28 mouse cellular contexts compared by ENCODE assay signal in the genomic region with DNA sequence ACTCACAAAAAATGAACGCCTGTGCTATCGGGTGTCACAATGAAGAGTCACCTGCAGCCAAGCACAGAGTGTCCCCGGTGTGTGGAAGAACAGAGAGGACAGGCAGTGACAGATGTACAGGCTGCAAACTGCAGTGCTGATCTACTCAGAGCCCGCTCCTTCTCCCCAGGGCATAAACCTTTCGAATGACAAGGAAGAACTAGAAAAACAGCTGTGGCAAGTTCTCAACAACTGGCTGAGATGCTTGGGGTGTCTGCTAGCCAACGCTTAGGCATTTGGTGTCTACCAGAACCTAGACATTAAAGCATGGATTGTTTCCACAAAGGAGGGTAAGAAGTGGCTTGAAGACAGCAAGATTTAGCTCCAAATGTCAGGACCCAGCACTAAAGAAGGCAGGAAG. TPM values are rescaled to one million over a fixed set of nuclear protein-coding genes. Genes with fewer than 3 reads are reported as not detected.
DNase-seq lines count a peak whose midpoint lies in the region; ATAC-seq and TF ChIP-seq lines count a peak whose summit lies in the region.
"Had no signal": no experiment of that assay in that cellular context is flagged by ENCODE, and none has a peak within 500 bp of the region (broad histone marks: within the 10 kb centered on the region; RNA-seq: fewer than 3 reads in every experiment).

No protein-coding gene starts in this region.

- H3K79me2 ChIP-seq in C2C12 (ENCODE audit: control insufficient read depth, insufficient read depth) = no peaks in the 10 kb centered on the region

- no peaks in the 10 kb centered on the region for H3K4me1 ChIP-seq in embryonic facial prominence, embryonic 15.5 days
- H3K4me1 ChIP-seq: embryonic facial prominence, embryonic 12.5 days; hindbrain, embryonic 13.5 days; intestine, embryonic 15.5 days had no signal

- WGBS in embryonic facial prominence, embryonic 15.5 days = 53% methylated on average over 6 of the region's 6 CpGs

- no peaks in the 10 kb centered on the region for H3K9me3 ChIP-seq in embryonic facial prominence, embryonic 15.5 days (replicated peaks)
- H3K9me3 ChIP-seq: embryonic facial prominence, embryonic 12.5 days; forebrain, embryonic 10.5 days; hindbrain, embryonic 10.5 days; hindbrain, embryonic 13.5 days; intestine, embryonic 15.5 days had no signal

- no peaks in the 10 kb centered on the region for H3K79me3 ChIP-seq in C2C12 (ENCODE audit: low read depth)

- no peaks in the 10 kb centered on the region for H3K27me3 ChIP-seq in C2C12 (ENCODE audit: control insufficient read depth, insufficient read depth, insufficient read length)
- no peaks in the 10 kb centered on the region for H3K27me3 ChIP-seq in embryonic facial prominence, embryonic 15.5 days
- H3K27me3 ChIP-seq: embryonic facial prominence, embryonic 12.5 days; hindbrain, embryonic 13.5 days; intestine, embryonic 15.5 days had no signal

- no peak overlapping the region for H3K4me2 ChIP-seq in embryonic facial prominence, embryonic 15.5 days (replicated peaks)
- H3K4me2 ChIP-seq: embryonic facial prominence, embryonic 12.5 days; heart, embryonic 11.5 days; hindbrain, embryonic 13.5 days; intestine, embryonic 15.5 days had no signal

- no peak overlapping the region for H3K4me3 ChIP-seq in C2C12 (ENCODE audit: insufficient read depth, poor library complexity, severe bottlenecking)
- no peak overlapping the region for H3K4me3 ChIP-seq in embryonic facial prominence, embryonic 15.5 days (replicated peaks)
- H3K4me3 ChIP-seq: embryonic facial prominence, embryonic 12.5 days; forebrain, embryonic 10.5 days; hindbrain, embryonic 10.5 days; hindbrain, embryonic 13.5 days; intestine, embryonic 15.5 days had no signal

- 0 out of 2 replicates have a peak overlapping the region, but pooled peaks have one; percentile 18 for H3K27ac ChIP-seq in embryonic facial prominence, embryonic 15.5 days (replicated peaks)
- H3K27ac ChIP-seq: embryonic facial prominence, embryonic 12.5 days; forebrain, embryonic 10.5 days; hindbrain, embryonic 10.5 days; hindbrain, embryonic 13.5 days; intestine, embryonic 15.5 days had no signal

- H3ac ChIP-seq in C2C12 (ENCODE audit: control insufficient read depth, insufficient read length, low read depth) = no peak overlapping the region

- no peak for ATAC-seq in embryonic facial prominence, embryonic 15.5 days (ENCODE audit: insufficient number of reproducible peaks, low FRiP score, low TSS enrichment, low read depth)
- ATAC-seq: activated CD4-positive, CD25-positive, alpha-beta regulatory T cell, adult 4 months; forebrain, embryonic 14.5 days; forebrain, postnatal 0 days; hindbrain, embryonic 16.5 days; intestine, embryonic 15.5 days had no signal

- no peak overlapping the region for H3K9ac ChIP-seq in embryonic facial prominence, embryonic 15.5 days
- H3K9ac ChIP-seq: embryonic facial prominence, embryonic 12.5 days; forebrain, postnatal 0 days; hindbrain, embryonic 13.5 days; intestine, embryonic 15.5 days had no signal

- no peaks in the 10 kb centered on the region for H3K36me3 ChIP-seq in C2C12 (ENCODE audit: control insufficient read depth, insufficient read depth)
- no peaks in the 10 kb centered on the region for H3K36me3 ChIP-seq in embryonic facial prominence, embryonic 15.5 days
- H3K36me3 ChIP-seq: embryonic facial prominence, embryonic 12.5 days; forebrain, embryonic 10.5 days; hindbrain, embryonic 10.5 days; hindbrain, embryonic 13.5 days; intestine, embryonic 15.5 days had no signal

- peak; percentile 63 for DNase-seq in heart, adult 11 months
- no peak for DNase-seq in heart, postnatal 10 days
- no peak for DNase-seq in thymus, postnatal 10 days (ENCODE audit: low spot score in 2 of 2)
- no peak for DNase-seq in cerebellum, postnatal 36 days
- DNase-seq: adrenal gland, adult 8-10 months; adrenal gland, postnatal 25 days; cerebellum, adult 11-12 months; cerebellum, adult 8-10 months; cerebellum, postnatal 10 days; forebrain, postnatal 0 days; gastrocnemius, postnatal 10 days; gastrocnemius, postnatal 36 days; heart, postnatal 36 days had no signal

- TF ChIP-seq CTCF in C2C12 (IDR thresholded peaks at IDR 0.05; ENCODE audit: control insufficient read depth, insufficient read depth, insufficient read length) = no peak

- intact Hi-C loops in heart, postnatal 10 days (cut with DNase I) = no loop called here

TF ChIP-seq in C2C12, 6 proteins besides CTCF, POLR2A, EP300 and RAD21:
- no peak for TF ChIP-seq FOSL1 (IDR thresholded peaks at IDR 0.05; ENCODE audit: insufficient read depth, low read length, poor library complexity, severe bottlenecking)
- TF ChIP-seq MAX (IDR thresholded peaks at IDR 0.05) = no peak
- TF ChIP-seq CEBPB (IDR thresholded peaks at IDR 0.05; ENCODE audit: low read depth) = no peak
- peak; percentile 52 for TF ChIP-seq MYOD1 (IDR thresholded peaks at IDR 0.05; ENCODE audit: control insufficient read depth, insufficient read length, low read depth)
- TF ChIP-seq MYOG (IDR thresholded peaks at IDR 0.05; ENCODE audit: control insufficient read depth, extremely low read depth, insufficient read length) = no peak

RNA-seq across cellular contexts. Expression of gene Mchr1, which starts 9.6 kb away (rescaled TPM):
- not detected for total RNA-seq in heart, postnatal 10 days (2021)
- polyA plus RNA-seq in C2C12 (2012; fragmentation: generic; extraction: Trizol) = 0.81 TPM
- polyA plus RNA-seq in embryonic facial prominence, embryonic 15.5 days (2015; fragmentation: Nextera tagmentation; extraction: Ambion mirVana) = 1.9 TPM in 2 replicates
- total RNA-seq: granulocyte monocyte progenitor cell, adult 5-6 weeks; heart, adult 8-10 months; heart, postnatal 36 days had no signal
- polyA plus RNA-seq: forebrain, embryonic 10.5 days; heart, embryonic 11.5 days; heart, embryonic 14.5 days; heart, postnatal 0 days had no signal

RNA-seq across cellular contexts. Expression of gene Mrtfa, which starts 35.2 kb away (rescaled TPM):
- 10 to 100 TPM; 16.1 to 17.2 TPM for total RNA-seq in heart, postnatal 10 days (2021)
- polyA plus RNA-seq in C2C12 (2012; fragmentation: generic; extraction: Trizol) = 42.2 TPM
- polyA plus RNA-seq in embryonic facial prominence, embryonic 15.5 days (2015; fragmentation: Nextera tagmentation; extraction: Ambion mirVana) = 30.1 and 33.6 TPM in 2 replicates
